Mouse (Mus musculus): ENCODE measurements at regions not wholly inside any gene's neighbourhood (a gene's known extent, or its start where the extent isn't known, plus 50 kb on each side); places are given as distances from the start of the nearest gene placed in this dataset.

DNA sequence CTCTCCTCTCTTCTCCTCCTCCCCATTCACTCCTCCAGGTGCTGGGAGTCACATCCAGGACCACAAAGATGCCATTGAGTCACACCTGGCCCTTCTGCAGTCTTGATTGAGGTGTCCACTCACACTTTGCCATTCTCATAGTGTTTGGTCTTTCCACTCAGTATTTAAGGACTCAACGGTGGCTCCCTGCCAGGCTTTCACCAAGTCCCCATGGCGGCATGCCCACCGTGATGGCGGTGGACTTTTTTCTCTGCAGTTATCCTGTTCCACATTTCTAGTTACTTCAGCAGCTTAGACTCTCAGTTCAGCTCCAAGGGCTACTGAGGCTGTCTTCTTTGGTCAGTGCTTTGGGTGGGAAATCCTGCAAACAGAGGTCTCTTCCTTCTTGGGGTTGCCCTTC is 189.9 kb downstream of the Cbln1 start:
- no peak for DNase-seq (ENCODE audit: low read depth, low spot score)

DNA sequence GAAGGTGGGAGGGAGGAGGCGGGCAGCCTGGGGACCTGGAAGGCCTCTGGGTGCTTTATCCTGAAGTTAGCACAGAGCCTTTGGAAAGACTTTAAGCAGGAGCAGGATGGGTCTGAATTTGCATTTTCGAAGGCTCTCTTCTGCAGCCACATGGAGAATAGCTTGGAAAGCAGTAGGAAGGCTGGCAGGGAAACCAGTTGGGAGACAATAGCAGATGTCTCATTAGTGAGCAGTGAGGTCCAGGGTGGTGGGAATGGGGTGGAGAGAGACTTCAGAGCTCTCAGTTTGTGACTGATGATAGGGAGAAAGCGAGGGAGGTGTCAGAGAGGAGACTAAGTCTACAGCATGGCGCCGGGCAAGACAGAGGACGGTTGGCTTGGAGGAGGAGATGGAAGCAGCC is 199.1 kb downstream of the Cbln1 start:
- no peak for DNase-seq (ENCODE audit: low read depth, low spot score)

DNA sequence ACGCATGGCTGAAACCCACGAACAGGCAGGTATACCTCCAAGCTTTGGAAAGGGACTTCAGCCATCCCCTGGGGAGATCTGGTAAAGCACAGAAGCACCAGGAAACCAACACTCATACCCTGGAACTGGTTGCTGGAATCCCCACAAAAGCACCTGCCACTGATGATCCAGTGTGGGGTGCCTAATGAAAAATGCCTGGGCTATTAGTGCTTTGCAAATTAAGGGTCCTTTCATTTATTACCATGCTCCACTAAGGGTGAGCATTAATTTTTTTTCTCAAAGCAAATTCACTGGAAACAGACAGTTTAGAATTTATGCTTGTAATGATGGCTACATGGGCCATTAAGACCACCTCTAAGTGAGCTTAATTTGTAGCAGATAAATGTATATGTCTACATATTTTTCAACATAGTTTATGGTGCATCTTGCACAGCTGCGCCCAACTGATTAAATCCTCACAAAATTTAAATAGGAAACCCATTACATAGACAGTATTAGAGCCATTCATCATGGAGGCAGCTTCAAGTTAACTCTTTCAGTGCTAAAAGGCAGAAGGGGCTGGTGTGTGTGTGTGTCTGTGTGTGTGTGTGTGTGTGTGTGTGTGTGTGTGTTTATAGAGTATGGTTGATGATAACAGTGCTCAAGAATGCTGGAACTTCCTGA is 201.8 kb downstream of the Cbln1 start:
- no peak for DNase-seq (ENCODE audit: low read depth, low spot score)

DNA sequence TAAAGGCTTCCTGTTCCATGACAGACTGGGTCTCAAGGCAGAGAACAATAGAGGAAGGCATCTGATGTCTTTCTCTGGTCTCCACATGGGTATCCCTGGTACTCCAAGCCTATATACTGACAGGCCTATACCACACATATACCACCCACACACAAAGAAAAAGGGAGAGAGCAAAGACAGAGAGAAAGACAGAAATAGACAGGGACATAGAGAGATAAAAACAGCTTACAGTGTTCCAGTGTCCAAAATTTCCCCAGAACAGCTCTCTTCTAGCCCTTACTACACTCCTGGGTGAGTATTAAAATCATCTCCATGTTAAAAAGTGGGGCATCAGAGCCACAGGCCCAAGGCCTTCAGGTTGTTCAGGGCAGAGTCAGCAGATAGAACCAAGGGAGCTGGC is 204.2 kb downstream of the Cbln1 start:
- no peak for DNase-seq (ENCODE audit: low read depth, low spot score)

DNA sequence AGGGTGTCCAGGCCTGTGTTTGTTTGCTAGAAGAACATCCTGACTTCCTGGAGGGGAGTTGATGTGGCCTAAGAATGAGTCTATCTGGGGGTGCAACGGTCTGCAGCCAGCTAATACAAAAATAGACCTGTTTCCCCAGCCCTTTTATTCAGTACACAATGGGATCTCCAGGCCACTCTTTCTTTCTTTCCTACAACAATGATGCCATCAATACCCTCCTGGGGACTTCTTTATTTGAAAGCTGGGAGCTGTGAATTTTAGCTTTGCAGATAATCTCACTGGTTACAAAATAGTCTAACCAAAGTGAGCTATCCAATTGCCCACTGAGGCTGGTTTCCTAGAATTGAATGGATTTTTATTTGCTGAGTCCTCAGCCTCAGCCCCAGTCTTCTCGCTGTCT is 207.4 kb downstream of the Cbln1 start:
- DNase-seq (ENCODE audit: low read depth, low spot score), result no peak

DNA sequence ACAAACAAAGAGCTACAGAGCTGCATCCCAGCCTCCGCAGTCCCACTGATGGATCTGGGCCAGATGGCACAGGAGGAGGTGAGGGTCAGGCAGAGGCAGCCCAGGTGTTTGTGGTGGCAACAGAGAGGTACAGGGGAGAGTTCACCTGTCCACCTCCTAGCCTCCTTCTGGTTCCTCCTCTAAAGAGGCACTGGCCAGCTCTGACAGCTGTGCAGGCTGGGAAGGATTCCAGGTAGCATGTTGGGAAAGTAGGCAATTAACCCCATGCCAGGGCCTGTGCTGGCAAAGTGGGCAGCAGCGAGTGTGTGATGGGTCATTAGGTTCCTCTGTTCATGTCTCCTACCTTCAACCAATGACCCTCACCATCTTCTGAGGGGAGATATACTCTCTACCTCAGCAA is 212.1 kb downstream of the Cbln1 start:
- no peak for DNase-seq (ENCODE audit: low read depth, low spot score)

DNA sequence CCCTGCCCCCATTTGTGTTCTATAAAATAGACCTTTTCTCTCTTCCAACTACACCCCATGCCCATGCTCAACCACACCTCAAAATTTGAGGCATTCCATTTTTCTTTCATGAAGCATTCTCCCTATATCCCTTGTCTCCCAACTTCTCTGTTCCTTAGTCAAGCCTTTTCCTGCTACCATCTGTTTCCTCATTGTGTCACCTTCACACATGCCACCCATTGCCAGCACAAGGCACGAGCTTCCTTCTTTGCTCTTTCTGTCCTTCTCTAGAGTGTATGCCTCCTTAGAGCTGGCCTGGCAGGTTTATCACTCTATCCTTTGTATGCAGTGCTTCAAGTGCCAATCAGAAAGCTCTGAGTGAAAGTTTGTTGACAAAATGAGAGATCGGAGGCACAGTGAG is 229.7 kb downstream of the Cbln1 start:
- no peak for DNase-seq (ENCODE audit: low read depth, low spot score)

DNA sequence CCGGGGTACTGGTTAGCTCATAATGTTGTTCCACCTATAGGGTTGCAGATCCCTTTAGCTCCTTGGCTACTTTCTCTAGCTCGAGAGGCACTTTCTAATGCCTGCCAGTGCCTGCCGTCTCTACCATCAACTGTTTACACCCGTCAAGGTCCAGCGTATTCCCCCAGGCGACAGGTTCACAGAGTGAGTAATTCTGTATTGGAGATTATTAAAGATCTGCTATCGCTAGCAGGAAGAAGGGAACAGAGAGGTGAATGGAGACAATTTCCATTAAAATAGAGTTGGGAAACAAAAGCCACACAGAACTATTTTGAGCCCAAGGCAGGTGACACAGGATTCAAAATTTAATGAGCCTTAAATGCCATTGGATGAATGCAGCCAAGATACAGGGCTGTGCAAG is 235.2 kb downstream of the Cbln1 start:
- DNase-seq (ENCODE audit: low read depth, low spot score), result no peak

DNA sequence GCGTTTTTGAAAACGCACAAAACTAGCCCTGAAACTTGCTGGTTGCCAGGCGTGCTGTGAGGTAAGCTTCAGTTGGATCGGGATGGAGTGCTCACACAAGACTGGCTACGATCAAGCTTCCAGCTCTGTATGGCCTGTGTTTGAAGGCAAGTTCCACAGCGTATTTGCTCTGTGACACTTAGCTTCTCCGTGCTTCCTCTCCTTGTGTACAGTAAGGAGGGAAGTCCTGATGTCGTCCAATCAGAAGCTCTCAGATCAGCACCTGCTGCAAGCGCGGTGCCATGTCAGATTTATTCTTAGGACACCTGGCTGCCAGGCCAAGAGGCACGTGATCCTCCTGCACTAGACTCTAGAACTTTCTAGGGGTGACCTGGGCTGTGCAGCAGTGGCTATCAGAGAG is 236.0 kb downstream of the Cbln1 start:
- DNase-seq (ENCODE audit: low read depth, low spot score), result no peak

DNA sequence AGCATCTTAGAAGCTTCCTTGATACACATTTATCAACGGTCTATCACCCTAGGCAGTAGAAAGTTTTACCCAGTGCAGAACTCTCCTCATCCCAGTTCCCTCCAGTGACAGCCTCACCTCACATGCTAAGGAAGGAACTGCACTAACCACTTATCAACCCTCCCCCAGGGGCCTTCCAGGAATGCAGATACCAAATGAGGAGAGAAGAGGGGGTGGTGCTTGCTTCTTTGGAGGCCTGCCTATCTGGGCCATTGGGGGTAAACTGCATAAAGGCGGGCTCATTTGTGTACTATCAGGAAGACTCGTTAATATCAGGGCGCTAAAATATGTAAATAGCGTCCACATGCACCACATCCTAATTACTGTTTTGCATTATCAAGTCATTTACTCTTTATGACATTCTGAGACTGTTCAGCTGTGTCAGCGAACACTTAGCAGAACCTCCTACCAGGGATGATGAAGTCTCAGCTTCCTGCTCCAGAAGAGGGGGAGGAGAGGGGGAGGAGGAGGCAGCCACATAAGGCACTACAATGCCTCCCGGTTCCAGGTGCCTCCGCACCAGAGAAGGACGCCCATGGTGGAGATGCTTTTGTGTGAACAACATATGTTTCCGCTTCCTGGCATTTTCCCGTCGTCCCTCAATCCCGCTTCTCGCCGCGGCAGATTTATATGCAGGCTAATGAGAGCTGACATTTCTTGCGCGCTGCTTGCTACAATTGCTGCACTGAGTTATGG is 236.9 kb downstream of the Cbln1 start:
- DNase-seq (ENCODE audit: low read depth, low spot score), result no peak

DNA sequence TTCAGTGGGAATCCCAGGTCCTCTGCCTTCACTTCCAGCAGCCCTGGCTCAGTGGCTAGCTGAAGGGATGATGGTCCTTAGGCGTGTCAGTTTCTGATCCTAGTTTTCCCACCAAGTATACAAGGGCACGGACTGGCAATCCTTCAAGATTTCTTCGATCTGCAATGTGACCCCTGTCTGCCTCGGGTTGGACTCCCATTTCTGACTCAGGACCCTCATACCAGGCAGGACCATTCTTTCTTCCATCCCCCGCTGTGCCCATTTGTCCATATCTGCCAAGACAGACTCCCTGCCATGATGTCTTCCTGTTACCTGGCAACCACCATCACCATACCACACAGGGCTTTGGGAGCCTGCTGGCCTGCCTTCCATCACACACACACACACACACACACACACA is 238.1 kb downstream of the Cbln1 start:
- no peak for DNase-seq (ENCODE audit: low read depth, low spot score)

DNA sequence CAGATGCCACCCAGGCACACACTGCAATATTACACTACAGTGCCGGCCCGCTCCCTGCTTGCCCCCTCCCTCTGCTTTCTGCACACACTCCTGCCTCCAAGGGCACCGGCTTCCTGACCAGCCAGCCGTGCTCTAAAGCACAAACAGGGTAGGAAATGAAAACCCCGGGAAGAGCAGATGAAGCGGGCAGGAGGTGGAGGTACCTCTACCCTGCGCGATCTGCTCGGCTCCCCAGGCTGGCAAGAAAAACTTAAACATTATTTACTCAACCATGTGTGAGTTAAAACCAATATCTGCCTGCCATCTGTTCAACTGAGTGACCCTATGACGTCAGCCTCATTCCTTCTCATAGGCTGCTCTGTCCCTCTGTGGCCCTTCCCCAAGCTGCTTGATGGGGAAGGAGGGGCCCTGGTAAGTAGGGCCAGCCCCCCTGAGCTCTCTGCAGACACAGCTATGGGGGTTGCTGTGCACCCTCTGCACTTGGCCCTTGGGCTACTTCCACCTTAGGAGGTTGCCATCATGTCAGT is 238.5 kb downstream of the Cbln1 start:
- DNase-seq (ENCODE audit: low read depth, low spot score), result no peak

DNA sequence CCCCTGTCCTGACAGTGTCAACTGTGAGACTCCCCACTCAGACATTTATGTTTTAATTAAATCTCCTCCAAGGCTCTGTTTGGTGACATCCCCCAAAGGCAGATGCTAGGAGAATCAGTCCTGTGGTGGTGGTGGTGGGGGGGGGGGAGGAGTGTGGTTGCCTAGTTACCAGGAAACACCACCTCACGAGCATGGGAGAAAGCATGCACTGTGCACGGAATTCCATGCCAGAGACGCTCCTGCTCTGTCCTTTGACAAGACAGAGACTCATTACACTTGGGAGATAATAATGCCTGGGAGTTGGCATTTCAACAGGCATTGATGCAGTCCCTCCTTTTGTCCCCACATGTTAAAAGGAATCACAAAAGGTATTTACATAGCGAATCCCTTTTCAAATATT is 240.6 kb downstream of the Cbln1 start:
- no peak for DNase-seq (ENCODE audit: low read depth, low spot score)

DNA sequence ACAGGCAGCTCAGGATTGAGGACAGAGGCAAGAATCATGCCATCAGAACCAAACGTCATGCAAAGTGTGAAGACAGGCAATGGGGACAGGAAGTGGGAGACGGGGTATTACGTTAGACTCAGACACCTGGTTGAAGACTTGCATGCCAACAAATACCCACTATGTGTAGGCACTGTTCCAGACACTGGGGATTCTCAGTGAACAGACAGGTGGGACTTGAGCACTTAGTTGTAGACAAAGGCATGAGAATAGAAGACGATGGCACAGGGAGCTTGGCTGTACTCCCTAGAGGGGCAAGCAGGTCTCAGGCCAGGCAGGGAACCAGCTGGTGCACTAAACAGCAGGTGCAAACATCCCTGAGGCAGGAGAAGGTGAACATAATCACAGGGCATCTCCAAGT is 242.3 kb downstream of the Cbln1 start:
- no peak for DNase-seq (ENCODE audit: low read depth, low spot score)

DNA sequence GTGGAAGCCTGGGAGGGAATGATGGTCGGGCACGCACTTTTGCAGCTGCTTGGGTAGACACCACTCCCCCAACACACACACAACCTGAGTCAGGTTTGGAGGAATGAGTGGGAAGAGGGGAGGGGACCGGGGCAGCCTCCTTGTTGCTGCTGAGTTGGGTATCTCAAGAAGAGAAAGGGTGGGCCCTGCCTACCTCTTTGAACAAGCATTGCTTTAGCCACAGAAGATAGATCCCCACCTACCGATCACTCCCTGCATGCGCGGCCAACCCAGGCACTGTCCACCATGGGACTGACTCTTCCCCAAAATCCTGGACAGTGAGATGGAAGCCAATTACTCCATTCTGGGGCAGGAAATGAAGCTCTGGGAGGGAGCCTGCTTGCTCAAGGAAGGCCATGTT is 243.2 kb downstream of the Cbln1 start:
- DNase-seq (ENCODE audit: low read depth, low spot score), result no peak

DNA sequence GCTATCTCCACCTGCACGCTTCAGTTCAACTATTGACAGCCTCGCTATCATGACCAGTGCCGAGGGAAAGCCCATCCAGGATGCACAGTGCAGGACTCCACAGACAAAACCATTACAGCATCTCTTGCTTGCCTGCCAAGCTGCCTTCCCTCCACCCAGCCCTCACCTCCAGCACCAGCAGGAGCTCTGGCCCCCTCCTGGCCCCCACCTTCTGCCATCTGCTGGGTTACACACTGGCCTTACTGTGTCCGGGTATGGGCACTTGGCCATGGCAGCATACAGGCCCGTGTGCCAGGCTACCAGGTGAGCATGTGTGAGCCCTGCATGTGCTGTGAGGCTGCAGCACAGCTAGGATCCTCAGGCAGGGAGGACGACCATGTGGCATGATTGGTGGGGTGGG is 243.6 kb downstream of the Cbln1 start:
- DNase-seq (ENCODE audit: low read depth, low spot score), result no peak

DNA sequence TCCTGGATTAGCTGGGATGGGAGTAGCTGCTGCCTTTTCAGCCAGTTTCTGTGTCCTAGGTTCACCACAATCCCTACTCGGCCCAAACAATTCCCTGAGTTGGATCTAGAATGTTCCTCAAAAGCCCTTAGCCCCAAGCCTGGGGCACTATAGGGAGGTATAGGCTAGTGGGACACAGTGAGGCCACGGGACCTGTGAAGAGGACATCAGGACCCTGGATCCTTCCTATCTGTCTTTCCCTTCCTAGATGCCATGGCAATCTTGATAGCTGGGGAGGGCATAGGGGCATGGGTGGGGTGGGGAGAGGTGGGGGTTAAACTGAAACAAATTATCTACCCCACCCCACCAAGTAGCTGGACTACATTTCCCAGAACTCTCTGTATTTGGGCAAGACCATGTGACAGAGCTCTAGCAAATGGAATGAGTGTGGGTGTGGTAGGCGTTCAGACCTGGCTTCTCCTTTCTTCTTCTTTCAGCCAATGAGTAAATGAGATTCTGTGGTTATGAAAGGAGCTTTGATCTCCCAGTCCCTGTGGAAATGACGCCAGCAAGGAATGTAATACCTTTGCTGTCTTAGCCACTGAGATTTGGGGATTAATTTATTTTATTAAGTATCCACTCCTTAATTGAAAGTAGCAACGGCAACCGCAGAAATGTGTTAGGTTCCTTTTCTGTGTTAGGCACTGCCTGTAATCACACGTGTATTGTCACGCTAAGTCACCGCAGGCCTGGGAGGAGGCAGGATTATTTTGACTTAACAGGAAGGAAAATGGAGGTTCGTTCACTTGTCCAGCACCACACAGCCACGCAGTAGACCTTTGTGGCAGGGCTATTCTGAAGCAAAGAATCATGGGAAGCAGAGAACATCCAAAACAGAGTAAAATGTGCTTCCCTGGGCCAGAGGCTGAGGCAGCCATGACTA is 246.6 kb downstream of the Cbln1 start:
- no peak for DNase-seq (ENCODE audit: low read depth, low spot score)

DNA sequence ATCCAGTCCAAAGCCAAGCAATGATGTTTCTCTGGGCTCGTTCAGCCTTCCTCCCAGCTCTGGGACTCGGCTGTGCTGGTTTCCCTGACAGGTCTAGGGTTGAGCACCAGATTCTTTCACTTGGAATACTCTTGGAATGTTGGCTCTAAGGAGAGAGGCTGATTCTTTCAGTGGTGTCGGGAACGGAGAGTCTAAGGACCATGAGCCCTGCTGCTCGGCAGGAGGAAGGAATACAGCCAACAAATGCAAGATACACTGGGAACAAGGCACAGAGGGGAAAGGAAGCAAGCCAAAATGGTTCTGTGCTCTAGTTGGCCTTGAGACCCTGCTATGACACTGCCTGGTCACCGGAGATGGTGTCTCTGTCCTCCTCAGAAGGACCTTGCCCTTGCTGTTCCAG is 251.8 kb downstream of the Cbln1 start:
- no peak for DNase-seq (ENCODE audit: low read depth, low spot score)

DNA sequence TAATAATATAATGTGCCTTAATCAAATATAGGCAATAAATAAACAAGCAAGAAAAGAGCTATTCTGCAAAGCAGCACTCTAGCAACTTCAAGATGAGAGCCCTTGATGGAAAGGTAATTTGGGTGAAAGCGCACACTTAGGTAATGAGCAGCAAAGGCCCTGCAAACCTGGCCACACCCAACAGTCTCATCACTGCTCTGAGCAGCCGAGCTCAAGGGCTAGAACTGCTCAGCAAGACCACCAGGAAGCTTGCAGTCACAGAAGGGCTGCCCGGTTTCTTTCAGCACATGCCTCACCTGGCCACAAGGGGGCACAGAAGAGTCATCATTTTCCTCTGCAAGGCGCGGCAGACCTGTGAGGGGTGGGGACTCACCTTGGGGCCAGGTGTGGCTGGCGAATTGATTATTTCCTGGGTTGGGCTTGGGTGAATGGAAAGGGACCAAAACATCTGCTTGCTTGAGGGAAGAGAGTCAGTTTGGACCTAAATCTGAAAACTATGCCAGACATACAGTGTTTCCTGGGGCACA is 253.4 kb downstream of the Cbln1 start:
- no peak for DNase-seq (ENCODE audit: low read depth, low spot score)

DNA sequence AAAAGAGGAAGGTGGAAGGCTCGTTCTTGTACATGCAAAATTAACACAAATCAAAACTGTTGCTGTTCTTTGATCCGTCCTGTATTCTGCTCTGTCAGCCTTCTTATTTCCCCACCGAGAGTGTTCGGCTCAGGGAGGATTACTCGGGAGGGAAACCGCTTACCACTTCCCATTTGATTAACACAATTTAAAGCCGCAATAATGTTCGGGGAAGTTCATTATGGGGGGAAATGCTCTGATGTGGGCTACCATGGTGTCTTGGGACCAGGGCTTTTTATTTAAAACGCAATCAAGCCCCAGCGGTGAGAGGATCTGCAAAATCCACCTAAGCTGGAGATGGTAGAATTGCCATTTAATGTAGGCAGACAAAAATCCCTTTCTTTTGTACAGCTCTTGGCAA is 257.4 kb downstream of the Cbln1 start:
- DNase-seq (ENCODE audit: low read depth, low spot score), result no peak

DNA sequence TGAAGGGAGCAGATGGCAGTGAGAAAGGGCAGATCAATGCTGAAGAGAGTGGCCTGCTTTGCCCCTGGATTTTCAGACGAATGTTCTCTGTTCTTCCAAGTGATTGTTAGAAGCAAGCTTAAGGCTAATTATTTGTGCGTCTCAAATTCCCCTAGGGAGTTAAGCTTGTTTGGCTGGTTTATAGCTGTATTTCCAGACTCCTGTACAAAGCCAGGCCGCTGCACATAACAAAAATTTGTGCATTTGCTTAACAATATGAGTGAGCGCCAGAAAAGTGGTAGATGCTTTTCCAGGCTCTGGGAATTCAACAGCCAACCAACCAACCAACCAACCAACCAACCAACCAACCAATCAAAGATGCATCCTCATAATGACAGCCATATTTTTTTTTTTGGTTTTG is 261.9 kb downstream of the Cbln1 start:
- no peak for DNase-seq (ENCODE audit: low read depth, low spot score)

DNA sequence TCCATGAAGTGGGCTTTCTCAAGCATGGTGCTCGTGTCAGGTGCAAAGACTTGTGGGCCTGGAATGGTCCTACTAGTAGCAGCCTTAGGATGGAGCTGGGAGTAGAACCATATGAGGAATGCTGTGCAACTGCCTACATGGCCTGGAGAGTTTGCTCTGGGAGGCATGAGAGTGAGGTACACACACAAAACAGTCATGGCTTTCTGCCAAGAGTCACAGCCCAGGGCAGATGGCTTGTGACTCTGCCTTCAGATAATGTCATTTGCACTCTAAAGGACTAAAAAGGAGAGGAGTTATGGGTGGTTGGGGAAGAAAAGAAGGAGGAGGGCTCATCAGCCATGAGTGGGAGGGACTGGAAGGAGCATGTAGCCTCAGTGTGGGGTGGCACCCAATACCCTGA is 263.1 kb downstream of the Cbln1 start:
- DNase-seq (ENCODE audit: low read depth, low spot score), result no peak
